Mouse (Mus musculus): ENCODE results near the gene Manba. TPM values are rescaled to one million over a fixed set of nuclear protein-coding genes. Genes with fewer than 3 reads are reported as not detected.

Gene Manba
- total and polyA plus RNA-seq, 3 experiments: 30.9 to 35.2 (median 31.5) TPM

DNA sequence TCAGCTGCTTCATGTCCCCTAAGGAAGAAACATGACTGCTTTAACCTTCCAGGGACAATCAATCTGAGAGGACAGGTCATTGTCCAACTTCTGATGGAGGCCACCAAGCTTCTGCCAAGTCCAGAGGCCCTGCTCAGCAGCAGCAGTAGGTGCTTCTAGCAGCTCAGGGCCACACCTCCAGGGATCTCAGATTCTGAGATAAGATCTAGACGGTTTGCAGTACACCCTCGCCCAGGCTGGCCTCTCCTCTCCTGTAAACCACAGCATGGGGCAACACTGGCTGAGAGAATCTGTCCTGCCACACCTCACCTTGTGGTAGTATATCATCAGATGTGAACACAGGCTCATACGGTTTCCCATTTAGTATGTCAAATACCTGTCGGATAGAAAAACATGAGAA is 105.1 kb downstream of the Manba start:
- Histone ChIP-seq H3K4me2 (ENCODE audit: insufficient read depth, low read depth, poor library complexity, severe bottlenecking) (no peak overlapping the region), H3K4me3 (replicated peaks in 1 of 3; ENCODE audit: low read depth in 2 of 3, low read length in 2 of 3, poor library complexity in 1 of 3) (no peak overlapping the region), H3K9ac (ENCODE audit: insufficient read depth, low read depth) (no peak overlapping the region), H3K9me3 (replicated peaks; ENCODE audit: low read length) (no peaks in the 10 kb centered on the region), H3K79me2 (replicated peaks; ENCODE audit: control insufficient read depth, extremely low read depth, insufficient read depth, poor library complexity, severe bottlenecking) (no peaks in the 10 kb centered on the region), H3K27me3 (replicated peaks) (no peaks in the 10 kb centered on the region), H3K4me1 (ENCODE audit: control insufficient read depth in 1 of 2, insufficient read depth in 2 of 2) (peaks cover 12 to 36% of the 10 kb centered on the region in 2 experiments), H3K36me3 (replicated peaks in 1 of 2; ENCODE audit: control insufficient read depth in 1 of 2, insufficient read depth in 1 of 2, low read length in 1 of 2) (peaks cover 86 to 98% of the 10 kb centered on the region in 2 experiments), H3K27ac (ENCODE audit: insufficient read depth, low read depth) (no peak overlapping the region)
- dilution Hi-C loops (cut with MboI; ENCODE audit: extremely low pct_ligation_motif_present, extremely low pct_unique_long_range_greater_than_20kb, low sequenced_read_pairs) (no loop called here), in situ Hi-C loops (cut with MboI; ENCODE audit: low pct_ligation_motif_present, low pct_unique_long_range_greater_than_20kb, low sequenced_read_pairs) (no loop called here)
- DNase-seq (ENCODE audit: extremely low read depth): no peak
- TF ChIP-seq USF2 (conservative IDR thresholded peaks at IDR 0.05; ENCODE audit: low read depth, low read length): no peak
- no peak for TF ChIP-seq E2F4 (IDR thresholded peaks at IDR 0.05; ENCODE audit: insufficient replicate concordance, low read depth, low read length)
- no peak for TF ChIP-seq NRF1 (IDR thresholded peaks at IDR 0.05; ENCODE audit: low read depth, low read length)
- no peak for TF ChIP-seq MAFK (IDR thresholded peaks at IDR 0.05; ENCODE audit: insufficient replicate concordance, low read length)

DNA sequence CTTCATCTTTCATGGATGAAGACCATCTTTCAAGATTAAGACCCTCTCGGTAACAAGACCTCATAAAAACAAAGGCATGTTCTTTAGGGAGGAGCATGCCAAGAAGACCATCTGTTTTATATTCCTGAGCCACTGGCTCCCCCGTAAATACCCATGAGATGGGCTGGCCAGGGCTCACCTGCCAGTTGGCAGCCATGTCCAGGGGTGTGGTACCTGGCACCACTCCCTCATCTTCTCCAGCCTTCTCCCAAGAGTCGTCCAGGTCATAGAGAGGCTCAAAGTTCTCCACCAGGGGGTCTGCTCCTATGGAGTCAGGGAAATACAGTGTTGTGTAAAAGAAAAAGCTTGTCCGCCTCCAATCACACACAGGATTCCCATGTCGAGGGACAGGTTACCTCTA is 106.0 kb downstream of the Manba start:
- dilution Hi-C loops (cut with MboI; ENCODE audit: extremely low pct_ligation_motif_present, extremely low pct_unique_long_range_greater_than_20kb, low sequenced_read_pairs) (no loop called here), in situ Hi-C loops (cut with MboI; ENCODE audit: low pct_ligation_motif_present, low pct_unique_long_range_greater_than_20kb, low sequenced_read_pairs) (no loop called here)
- Histone ChIP-seq H3K9me3 (replicated peaks; ENCODE audit: low read length) (no peaks in the 10 kb centered on the region), H3K79me2 (replicated peaks; ENCODE audit: control insufficient read depth, extremely low read depth, insufficient read depth, poor library complexity, severe bottlenecking) (no peaks in the 10 kb centered on the region), H3K27ac (ENCODE audit: insufficient read depth, low read depth) (no peak overlapping the region), H3K36me3 (replicated peaks in 1 of 2; ENCODE audit: control insufficient read depth in 1 of 2, insufficient read depth in 1 of 2, low read length in 1 of 2) (peaks cover 87 to 100% of the 10 kb centered on the region in 2 experiments), H3K9ac (ENCODE audit: insufficient read depth, low read depth) (no peak overlapping the region), H3K4me2 (ENCODE audit: insufficient read depth, low read depth, poor library complexity, severe bottlenecking) (no peak overlapping the region), H3K4me3 (replicated peaks in 1 of 3; ENCODE audit: low read depth in 2 of 3, low read length in 2 of 3, poor library complexity in 1 of 3) (no peak overlapping the region), H3K4me1 (ENCODE audit: control insufficient read depth in 1 of 2, insufficient read depth in 2 of 2) (peaks cover 12 to 38% of the 10 kb centered on the region in 2 experiments), H3K27me3 (replicated peaks) (no peaks in the 10 kb centered on the region)
- no peak for DNase-seq (ENCODE audit: extremely low read depth)
- TF ChIP-seq JUN (IDR thresholded peaks at IDR 0.05; ENCODE audit: insufficient read depth, low read depth, low read length): no peak
- no peak for TF ChIP-seq MYC (IDR thresholded peaks at IDR 0.05; ENCODE audit: low read depth, low read length)
- no peak for TF ChIP-seq POLR2AphosphoS2 (IDR thresholded peaks at IDR 0.05; ENCODE audit: low read depth, low read length)
- TF ChIP-seq USF1 (IDR thresholded peaks at IDR 0.05; ENCODE audit: low read depth, low read length): no peak
- TF ChIP-seq E2F4 (IDR thresholded peaks at IDR 0.05; ENCODE audit: insufficient replicate concordance, low read depth, low read length): no peak
- TF ChIP-seq GABPA (IDR thresholded peaks at IDR 0.05; ENCODE audit: insufficient replicate concordance, low read depth, low read length): no peak

DNA sequence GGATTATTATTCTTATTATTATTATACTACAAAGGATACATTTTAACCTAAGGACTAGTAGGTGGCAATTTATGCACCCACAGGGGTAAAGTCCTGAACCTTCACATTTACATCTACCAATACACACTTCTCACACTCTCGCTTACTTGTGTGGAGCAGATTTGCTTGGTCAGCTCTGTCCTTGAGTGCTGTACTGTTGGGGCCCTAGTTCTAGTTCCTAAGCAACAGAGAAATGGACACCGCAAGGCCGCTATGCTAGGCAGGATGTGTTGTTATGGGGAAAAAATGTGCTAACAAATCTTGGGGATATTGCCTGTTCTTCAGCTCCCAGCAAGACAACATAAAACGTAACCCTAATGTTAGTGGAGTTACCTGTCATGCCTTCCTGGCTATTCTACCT is 106.6 kb downstream of the Manba start:
- Histone ChIP-seq H3K27me3 (replicated peaks) (no peaks in the 10 kb centered on the region), H3K27ac (ENCODE audit: insufficient read depth, low read depth) (no peak overlapping the region), H3K9me3 (replicated peaks; ENCODE audit: low read length) (no peaks in the 10 kb centered on the region), H3K36me3 (replicated peaks in 1 of 2; ENCODE audit: control insufficient read depth in 1 of 2, insufficient read depth in 1 of 2, low read length in 1 of 2) (peaks cover 87 to 100% of the 10 kb centered on the region in 2 experiments), H3K4me2 (ENCODE audit: insufficient read depth, low read depth, poor library complexity, severe bottlenecking) (no peak overlapping the region), H3K9ac (ENCODE audit: insufficient read depth, low read depth) (no peak overlapping the region), H3K4me3 (replicated peaks in 1 of 3; ENCODE audit: low read depth in 2 of 3, low read length in 2 of 3, poor library complexity in 1 of 3) (no peak overlapping the region), H3K79me2 (replicated peaks; ENCODE audit: control insufficient read depth, extremely low read depth, insufficient read depth, poor library complexity, severe bottlenecking) (no peaks in the 10 kb centered on the region), H3K4me1 (ENCODE audit: control insufficient read depth in 1 of 2, insufficient read depth in 2 of 2) (peaks cover 10 to 38% of the 10 kb centered on the region in 2 experiments)
- dilution Hi-C loops (cut with MboI; ENCODE audit: extremely low pct_ligation_motif_present, extremely low pct_unique_long_range_greater_than_20kb, low sequenced_read_pairs) (no loop called here), in situ Hi-C loops (cut with MboI; ENCODE audit: low pct_ligation_motif_present, low pct_unique_long_range_greater_than_20kb, low sequenced_read_pairs) (no loop called here)
- TF ChIP-seq EP300 (IDR thresholded peaks at IDR 0.05; ENCODE audit: low read length) (no peak), HCFC1 (IDR thresholded peaks at IDR 0.05; ENCODE audit: low read depth, low read length) (no peak), TBP (conservative IDR thresholded peaks at IDR 0.05; ENCODE audit: low read depth, low read length) (no peak), UBTF (IDR thresholded peaks at IDR 0.05; ENCODE audit: low read depth, low read length) (no peak), KAT2A (IDR thresholded peaks at IDR 0.05; ENCODE audit: insufficient replicate concordance, low read length) (no peak), JUN (IDR thresholded peaks at IDR 0.05; ENCODE audit: insufficient read depth, low read depth, low read length) (no peak), MXI1 (IDR thresholded peaks at IDR 0.05; ENCODE audit: low read depth, low read length) (no peak), MEF2A (IDR thresholded peaks at IDR 0.05; ENCODE audit: borderline replicate concordance, low read depth, low read length) (no peak)
- DNase-seq (ENCODE audit: extremely low read depth): no peak

All from CH12.LX (cell line).